Mouse (Mus musculus) leukemia stem cell, adult 10-12 weeks (primary cell): ENCODE results near the gene Gm6040. TPM values are rescaled to one million over a fixed set of nuclear protein-coding genes. Genes with fewer than 3 reads are reported as not detected.

Experiments
- polyA plus RNA-seq: library from polyadenylated mRNA; stranded (reverse); fragments of >175 nt; gene quantifications from 2 replicates; pipeline ENCODE4 v1.2.3, GENCODE M21; 2012; ENCODE audit warnings: low replicate concordance

The Gm6040 gene
- not detected in 2 replicates for polyA plus RNA-seq

DNA sequence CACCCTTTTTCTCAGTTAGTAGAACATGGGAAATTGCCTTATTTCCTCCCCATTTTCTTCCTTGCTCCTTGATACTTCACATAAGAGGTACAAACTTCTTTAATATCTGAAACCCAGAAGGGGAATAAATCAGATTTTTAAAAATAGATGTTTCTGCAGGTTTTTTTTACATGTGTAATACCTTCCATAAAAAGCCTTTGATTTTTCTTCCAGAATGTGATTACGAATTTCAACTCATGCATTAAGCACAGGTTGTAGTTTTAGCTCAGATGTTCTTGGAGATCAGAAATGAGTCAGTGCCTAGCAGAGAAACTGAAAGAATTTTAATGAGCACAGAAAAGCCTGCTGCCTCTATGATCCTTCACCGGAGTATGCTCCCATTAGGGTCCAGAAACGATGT is at the start of gene Gm6040:
Gene Gm6040 (minus strand): TSS at position 101 of the 400 bp plus-strand sequence.

DNA sequence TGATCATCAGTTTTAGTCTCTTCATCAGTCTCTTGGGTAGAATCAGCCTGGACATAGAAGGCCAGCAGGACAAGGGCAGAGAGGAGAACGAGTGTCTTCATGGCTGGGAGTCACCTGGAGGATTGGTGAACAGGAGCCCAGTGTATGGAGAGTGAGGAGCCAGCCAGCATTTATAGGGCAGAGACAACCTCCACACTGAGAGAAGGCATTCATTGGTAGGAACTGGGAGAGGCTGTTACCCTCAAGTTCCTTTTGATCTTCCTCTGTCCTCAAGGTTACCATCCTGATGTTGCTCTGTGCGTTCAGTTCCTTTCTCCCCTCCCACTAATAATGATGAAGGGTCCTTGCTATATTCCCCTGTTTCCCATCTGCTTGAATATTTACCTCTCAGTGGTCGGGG is 22.7 kb upstream of the Gm6040 start, which contains the start of gene AY761185:
Gene AY761185 (minus strand): TSS at position 101 of the 400 bp plus-strand sequence.

GRCm38 (mm10) chr8:20902527-20902926 is 19.3 kb downstream of the Gm6040 start, which contains the start of gene Gm15056:
Gene Gm15056 (minus strand): TSS chr8:20902627.

GRCm38 (mm10) chr8:20892369-20892768 is 29.5 kb downstream of the Gm6040 start, which contains the start of gene Defb33:
Gene Defb33 (plus strand): TSS chr8:20892669.

Other genes with a start within 250 kb of the Gm6040 start
- gene Defb33, start 29.4 kb downstream of the Gm6040 start, polyA plus RNA-seq, result not detected in 2 replicates
- gene Gm15056, start 19.4 kb downstream of the Gm6040 start, polyA plus RNA-seq, result not detected in 2 replicates
- gene AY761185, start 22.6 kb upstream of the Gm6040 start, polyA plus RNA-seq, result not detected in 2 replicates
- not detected in 2 replicates for gene Defa21, start 103.5 kb upstream of the Gm6040 start, polyA plus RNA-seq
- gene Defa23, start 133.0 kb upstream of the Gm6040 start, polyA plus RNA-seq, result not detected in 2 replicates
- not detected in 2 replicates for gene Defa35, start 143.0 kb upstream of the Gm6040 start, polyA plus RNA-seq
- not detected in 2 replicates for gene Defa25, start 162.4 kb upstream of the Gm6040 start, polyA plus RNA-seq
- gene Gm14851, start 174.0 kb upstream of the Gm6040 start, polyA plus RNA-seq, result not detected in 2 replicates
- not detected in 2 replicates for gene Defa30, start 212.6 kb upstream of the Gm6040 start, polyA plus RNA-seq
- gene Defa22, start 240.2 kb upstream of the Gm6040 start, polyA plus RNA-seq, result not detected in 2 replicates